Mouse (Mus musculus) erythroblast, embryonic 14.5 days (primary cell): Measurements from ENCODE around the gene Grik1.

Experiments used
- GATA1 ChIP-seq: IDR thresholded peaks from 2 replicates; pipeline ENCODE4 v1.6.1; 2012; ENCODE audit warnings: low read length, inconsistent platforms, mixed read lengths
- TAL1 ChIP-seq: IDR thresholded peaks from 3 replicates; pipeline ENCODE4 v1.6.1; 2012; ENCODE audit warnings: low read length, inconsistent platforms, mixed read lengths

DNA sequence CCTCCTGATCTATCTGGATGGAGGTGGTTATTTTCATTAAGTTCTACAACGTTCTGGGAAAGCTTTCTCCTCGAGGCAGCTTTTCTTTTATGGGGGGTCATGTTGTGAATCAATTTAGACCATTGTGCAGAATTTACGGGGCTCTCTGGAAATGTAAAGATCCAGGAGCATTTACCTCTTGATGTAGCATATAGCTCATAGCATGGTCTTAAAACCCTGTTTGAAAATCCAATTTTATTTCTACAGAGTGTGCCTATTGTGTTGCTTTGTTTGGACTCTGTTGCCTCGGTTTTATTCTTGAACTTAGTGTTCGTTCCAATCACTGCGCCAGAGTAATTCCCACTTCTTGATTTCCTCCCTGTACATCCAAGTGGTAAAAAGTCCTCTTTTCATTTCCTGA is 328.6 kb downstream of the Grik1 start:
- TF ChIP-seq GATA1, result no peak
- no peak for TF ChIP-seq TAL1
